Mouse (Mus musculus) macrophage (primary cell): ENCODE results near the gene Snrpd2. TPM values are rescaled to one million over a fixed set of nuclear protein-coding genes. Genes with fewer than 3 reads are reported as not detected.

Source experiments
- polyA plus RNA-seq: library from polyadenylated mRNA; stranded (reverse); fragments of 250-400 nt; gene quantifications from 3 replicates; pipeline ENCODE4 v1.2.4, GENCODE M21; 2018; ENCODE audit warnings: inconsistent platforms

Snrpd2 gene
- polyA plus RNA-seq, 1 experiment from 2014 or later = 19.9 TPM

Other genes with a start within 250 kb of the Snrpd2 start
- gene Ccdc61, start 239.3 kb upstream of the Snrpd2 start, polyA plus RNA-seq = 4.1 to 8.9 TPM (median 8.4 TPM) in 3 replicates
- gene Nova2, start 223.8 kb upstream of the Snrpd2 start, polyA plus RNA-seq = 0.01 TPM in 1 of 3 replicates, not detected in the others
- not detected in 3 replicates for gene Nanos2, start 162.3 kb upstream of the Snrpd2 start, polyA plus RNA-seq
- gene Mypop, start 158.5 kb upstream of the Snrpd2 start, polyA plus RNA-seq = 0.25 to 0.49 TPM (median 0.46 TPM) in 3 replicates
- 7.1 to 12.7 TPM (median 12.6 TPM) in 3 replicates for gene Irf2bp1, start 145.7 kb upstream of the Snrpd2 start, polyA plus RNA-seq
- gene Foxa3, start 126.2 kb upstream of the Snrpd2 start, polyA plus RNA-seq = not detected in 3 replicates
- 34.2 to 90.4 TPM (median 59.0 TPM) in 3 replicates for gene Sympk, start 125.3 kb upstream of the Snrpd2 start, polyA plus RNA-seq
- not detected in 3 replicates for gene Rsph6a, start 95.0 kb upstream of the Snrpd2 start, polyA plus RNA-seq
- 0.19 to 12.9 TPM (median 0.32 TPM) in 3 replicates for gene Dmwd, start 73.5 kb upstream of the Snrpd2 start, polyA plus RNA-seq
- gene Dmpk, start 65.9 kb upstream of the Snrpd2 start, polyA plus RNA-seq = 0.66 to 30.4 TPM (median 0.95 TPM) in 3 replicates
- 0.22 to 0.68 TPM (median 0.24 TPM) in 3 replicates for gene Six5, start 55.1 kb upstream of the Snrpd2 start, polyA plus RNA-seq
- gene Gm4969, start 31.4 kb upstream of the Snrpd2 start, polyA plus RNA-seq = not detected in 3 replicates
- 3.8 to 6.0 TPM (median 4.4 TPM) in 3 replicates for gene Fbxo46, start 29.9 kb upstream of the Snrpd2 start, polyA plus RNA-seq
- gene Qpctl, start 431 bp upstream of the Snrpd2 start, polyA plus RNA-seq = 9.0 to 15.2 TPM (median 12.0 TPM) in 3 replicates
- not detected in 3 replicates for gene Gipr, start 16.4 kb downstream of the Snrpd2 start, polyA plus RNA-seq
- 14.8 to 23.5 TPM (median 15.4 TPM) in 3 replicates for gene Eml2, start 26.7 kb downstream of the Snrpd2 start, polyA plus RNA-seq
- 0.09 TPM in 1 of 3 replicates, not detected in the others for gene Gpr4, start 62.8 kb downstream of the Snrpd2 start, polyA plus RNA-seq
- gene Opa3, start 78.6 kb downstream of the Snrpd2 start, polyA plus RNA-seq = 17.8 to 20.2 TPM (median 18.5 TPM) in 3 replicates
- 29.1 to 79.7 TPM (median 69.5 TPM) in 3 replicates for gene Vasp, start 122.1 kb downstream of the Snrpd2 start, polyA plus RNA-seq
- 0.38 TPM in 1 of 3 replicates, not detected in the others for gene Ppm1n, start 130.3 kb downstream of the Snrpd2 start, polyA plus RNA-seq
- gene Rtn2, start 132.9 kb downstream of the Snrpd2 start, polyA plus RNA-seq = 0.09 to 0.52 TPM (median 0.32 TPM) in 3 replicates
- 0.74 to 2.0 TPM (median 1.2 TPM) in 3 replicates for gene Fosb, start 160.3 kb downstream of the Snrpd2 start, polyA plus RNA-seq
- gene Ercc1, start 195.1 kb downstream of the Snrpd2 start, polyA plus RNA-seq = 16.4 to 18.9 TPM (median 16.8 TPM) in 3 replicates
- 12.4 to 20.7 TPM (median 20.5 TPM) in 3 replicates for gene Cd3eap, start 209.8 kb downstream of the Snrpd2 start, polyA plus RNA-seq
- gene Ppp1r13l, start 210.0 kb downstream of the Snrpd2 start, polyA plus RNA-seq = 2.8 to 2.9 TPM (median 2.8 TPM) in 3 replicates
- 5.6 to 14.2 TPM (median 13.1 TPM) in 3 replicates for gene Ercc2, start 232.3 kb downstream of the Snrpd2 start, polyA plus RNA-seq